Mouse (Mus musculus) heart, embryonic 14.5 days (tissue): Measurements from ENCODE around the gene Mfsd4b1. TPM values are rescaled to one million over a fixed set of nuclear protein-coding genes. Genes with fewer than 3 reads are reported as not detected.

Source experiments
- ATAC-seq: fragments of 200-750 bp; cut with Nextera tagmentation; 2 replicates; pipeline ENCODE4 v1.8.0; 2017; ENCODE audit warnings: low read depth, moderate TSS enrichment; ENCODE audit not compliant: insufficient number of reproducible peaks, insufficient read depth, low FRiP score
- H3K27ac ChIP-seq, 2 experiments: fragments of 200-500 bp in 1 of 2; fragments of 300-500 bp in 1 of 2; sonication (generic) in 1 of 2; replicated peaks in 1 of 2; 2 replicates each; pipeline ENCODE4 v1.5.1; 2012 to 2014; ENCODE audit warnings: low read depth in 2 of 2, low read length in 2 of 2, control low read depth in 1 of 2, mild to moderate bottlenecking in 1 of 2, mixed read lengths in 1 of 2; ENCODE audit not compliant: control insufficient read depth in 1 of 2, insufficient read depth in 1 of 2
- H3K27me3 ChIP-seq: fragments of 300-500 bp; sonication (generic); 2 replicates; pipeline ENCODE4 v1.6.1; 2014; ENCODE audit warnings: mild to moderate bottlenecking, low read length, control low read depth; ENCODE audit not compliant: control insufficient read depth, insufficient read depth
- H3K36me3 ChIP-seq: fragments of 300-500 bp; sonication (generic); 2 replicates; pipeline ENCODE4 v1.6.1; 2014; ENCODE audit warnings: mild to moderate bottlenecking, control low read depth, low read length, mixed read lengths; ENCODE audit not compliant: control insufficient read depth, insufficient read depth
- H3K4me1 ChIP-seq, 2 experiments: fragments of 200-500 bp in 1 of 2; fragments of 300-500 bp in 1 of 2; sonication (generic) in 1 of 2; 2 replicates each; pipeline ENCODE4 v1.6.1; 2012 to 2014; ENCODE audit warnings: low read length in 2 of 2, control low read depth in 1 of 2, mixed read lengths in 1 of 2; ENCODE audit not compliant: control insufficient read depth in 2 of 2, insufficient read depth in 2 of 2
- H3K4me2 ChIP-seq: fragments of 300-500 bp; sonication (generic); 2 replicates; pipeline ENCODE4 v1.6.1; 2014; ENCODE audit warnings: mild to moderate bottlenecking, low read length
- H3K4me3 ChIP-seq, 2 experiments: fragments of 200-500 bp in 1 of 2; fragments of 300-500 bp in 1 of 2; sonication (generic) in 1 of 2; 2 replicates each; pipeline ENCODE4 v1.5.1; 2012 to 2014; ENCODE audit warnings: low read length in 2 of 2, mild to moderate bottlenecking in 2 of 2, control low read depth in 1 of 2, low read depth in 1 of 2, moderate library complexity in 1 of 2; ENCODE audit not compliant: control insufficient read depth in 1 of 2, insufficient read depth in 1 of 2
- H3K9ac ChIP-seq: fragments of 300-500 bp; sonication (generic); 2 replicates; pipeline ENCODE4 v1.6.1; 2014; ENCODE audit warnings: mild to moderate bottlenecking, low read length
- H3K9me3 ChIP-seq: fragments of 300-500 bp; sonication (generic); 2 replicates; pipeline ENCODE4 v1.6.1; 2016; ENCODE audit warnings: low read length, control low read depth; ENCODE audit not compliant: control insufficient read depth
- WGBS: fragments of 180-500 bp; shearing (Covaris S2); extraction: QIAGEN DNeasy Blood & Tissue Kit; methylation state at CpG from one replicate; pipeline ENCODE4 v1.1.7; 2014; 5-methylcytosine and 5-hydroxymethylcytosine counted together
- polyA plus RNA-seq: library from polyadenylated mRNA; unstranded; fragments of >200 nt; fragmentation: Nextera tagmentation; extraction: Ambion mirVana; gene quantifications from 2 replicates; pipeline ENCODE4 v1.2.1, GENCODE M21; 2014

Gene Mfsd4b1
- polyA plus RNA-seq, 1 experiment from 2014 or later, result 0.58 TPM

- Histone ChIP-seq H3K4me2 (no peak overlapping the region), H3K27ac (no peak overlapping the region), H3K27me3 (no peaks in the 10 kb centered on the region), H3K9me3 (peaks cover 6% of the 10 kb centered on the region; the same call in 1 of the 2 replicates), H3K9ac (no peak overlapping the region), H3K36me3 (no peaks in the 10 kb centered on the region), H3K4me3 (no peak overlapping the region), H3K4me1 (no peaks in the 10 kb centered on the region)
- 71% methylated on average over 5 of the region's 5 CpGs for WGBS
- ATAC-seq, result no peak
These were observed 42.5 kb downstream of the Mfsd4b1 start for GRCm38 (mm10) chr10:39982604-39983003.

- Histone ChIP-seq H3K9ac (no peak overlapping the region), H3K4me3 (no peak overlapping the region), H3K4me1 (no peaks in the 10 kb centered on the region), H3K36me3 (no peaks in the 10 kb centered on the region), H3K27me3 (no peaks in the 10 kb centered on the region), H3K27ac (no peak overlapping the region), H3K9me3 (peaks cover 16% of the 10 kb centered on the region; the same call in 1 of the 2 replicates), H3K4me2 (no peak overlapping the region)
- ATAC-seq, result no peak
- 78% methylated on average over 1 of the region's 1 CpGs for whole genome bisulfite sequencing
These were observed 46.8 kb downstream of the Mfsd4b1 start for GRCm38 (mm10) chr10:39978231-39978630.

GRCm38 (mm10) chr10:39977346-39977745 is 47.7 kb downstream of the Mfsd4b1 start:
- Histone ChIP-seq H3K9me3 (peaks cover 16% of the 10 kb centered on the region; the same call in 1 of the 2 replicates), H3K27me3 (no peaks in the 10 kb centered on the region), H3K36me3 (no peaks in the 10 kb centered on the region), H3K27ac (no peak overlapping the region), H3K9ac (no peak overlapping the region), H3K4me3 (no peak overlapping the region), H3K4me1 (no peaks in the 10 kb centered on the region), H3K4me2 (no peak overlapping the region)
- 85% methylated on average over 4 of the region's 4 CpGs for WGBS
- no peak for ATAC-seq

- H3K9ac ChIP-seq, result no peak overlapping the region
- 46% methylated on average over 2 of the region's 2 CpGs for WGBS
- H3K4me2 ChIP-seq, result no peak overlapping the region
- H3K4me3 ChIP-seq, result no peak overlapping the region
- ATAC-seq, result no peak
- peaks cover 16% of the 10 kb centered on the region; the same call in 1 of the 2 replicates for H3K9me3 ChIP-seq
- H3K4me1 ChIP-seq, result no peaks in the 10 kb centered on the region
- H3K27ac ChIP-seq, result no peak overlapping the region
- no peaks in the 10 kb centered on the region for H3K36me3 ChIP-seq
- no peaks in the 10 kb centered on the region for H3K27me3 ChIP-seq
These were observed 49.3 kb downstream of the Mfsd4b1 start for GRCm38 (mm10) chr10:39975771-39976170.

GRCm38 (mm10) chr10:39974982-39975381 is 50.1 kb downstream of the Mfsd4b1 start:
- Histone ChIP-seq H3K27me3 (no peaks in the 10 kb centered on the region), H3K4me3 (no peak overlapping the region), H3K9ac (no peak overlapping the region), H3K4me1 (no peaks in the 10 kb centered on the region), H3K9me3 (peaks cover 16% of the 10 kb centered on the region; the same call in 1 of the 2 replicates), H3K4me2 (no peak overlapping the region), H3K27ac (no peak overlapping the region), H3K36me3 (no peaks in the 10 kb centered on the region)
- WGBS, result 68% methylated on average over 11 of the region's 11 CpGs
- ATAC-seq, result no peak

- no peak overlapping the region for H3K9ac ChIP-seq
- no peak for ATAC-seq
- no peak overlapping the region for H3K4me2 ChIP-seq
- 73% methylated on average over 3 of the region's 3 CpGs for WGBS
- no peaks in the 10 kb centered on the region for H3K9me3 ChIP-seq
- H3K4me3 ChIP-seq, result no peak overlapping the region
- no peaks in the 10 kb centered on the region for H3K27me3 ChIP-seq
- H3K27ac ChIP-seq, result no peak overlapping the region
- H3K36me3 ChIP-seq, result no peaks in the 10 kb centered on the region
- no peaks in the 10 kb centered on the region for H3K4me1 ChIP-seq
These were observed 57.6 kb downstream of the Mfsd4b1 start for GRCm38 (mm10) chr10:39967512-39967911.

GRCm38 (mm10) chr10:39961906-39962305 is 63.2 kb downstream of the Mfsd4b1 start:
- Histone ChIP-seq H3K36me3 (no peaks in the 10 kb centered on the region), H3K4me3 (no peak overlapping the region), H3K4me1 (peaks cover 3 to 12% of the 10 kb centered on the region in 2 experiments; a peak in 3 of 4 replicates), H3K9ac (no peak overlapping the region), H3K27ac (no peak overlapping the region), H3K27me3 (no peaks in the 10 kb centered on the region), H3K9me3 (no peaks in the 10 kb centered on the region), H3K4me2 (no peak overlapping the region)
- 21% methylated on average over 1 of the region's 1 CpGs for WGBS
- ATAC-seq, result no peak

GRCm38 (mm10) chr10:39960441-39960822 is 64.6 kb downstream of the Mfsd4b1 start:
- no peak overlapping the region for H3K27ac ChIP-seq
- peak overlapping the region; percentile 77 for H3K4me2 ChIP-seq
- peaks cover 3 to 12% of the 10 kb centered on the region in 2 experiments; a peak in 3 of 4 replicates for H3K4me1 ChIP-seq
- H3K27me3 ChIP-seq, result no peaks in the 10 kb centered on the region
- WGBS, result 41% methylated on average over 11 of the region's 11 CpGs
- H3K4me3 ChIP-seq, result no peak overlapping the region
- no peak overlapping the region for H3K9ac ChIP-seq
- no peaks in the 10 kb centered on the region for H3K9me3 ChIP-seq
- no peak for ATAC-seq
- H3K36me3 ChIP-seq, result no peaks in the 10 kb centered on the region
